Mouse (Mus musculus) forebrain, embryonic 16.5 days (tissue): Measurements from ENCODE around the gene Zfp622. TPM values are rescaled to one million over a fixed set of nuclear protein-coding genes. Genes with fewer than 3 reads are reported as not detected.

Experiments
- ATAC-seq: fragments of 200-750 bp; cut with Nextera tagmentation; 2 replicates; pipeline ENCODE4 v1.8.0; 2017; ENCODE audit warnings: mild to moderate bottlenecking, moderate library complexity
- H3K27ac ChIP-seq: fragments of 300-500 bp; sonication (generic); 2 replicates; pipeline ENCODE4 v1.5.1; 2014; ENCODE audit warnings: low read length, control low read depth
- H3K27me3 ChIP-seq: fragments of 300-500 bp; sonication (generic); replicated peaks from 2 replicates; pipeline ENCODE4 v1.6.1; 2014; ENCODE audit warnings: low read length; ENCODE audit not compliant: control insufficient read depth, insufficient read depth
- H3K36me3 ChIP-seq: fragments of 300-500 bp; sonication (generic); 2 replicates; pipeline ENCODE4 v1.6.1; 2014; ENCODE audit not compliant: control insufficient read depth, insufficient read depth
- H3K4me1 ChIP-seq: fragments of 300-500 bp; sonication (generic); replicated peaks from 2 replicates; pipeline ENCODE4 v1.6.1; 2014; ENCODE audit warnings: low read length; ENCODE audit not compliant: control insufficient read depth, insufficient read depth
- H3K4me2 ChIP-seq: fragments of 300-500 bp; sonication (generic); 2 replicates; pipeline ENCODE4 v1.6.1; 2014; ENCODE audit warnings: mild to moderate bottlenecking, low read length, control low read depth
- H3K4me3 ChIP-seq: fragments of 300-500 bp; sonication (generic); replicated peaks from 2 replicates; pipeline ENCODE4 v1.5.1; 2014; ENCODE audit warnings: mild to moderate bottlenecking, low read length, control low read depth
- H3K9ac ChIP-seq: fragments of 300-500 bp; sonication (generic); replicated peaks from 2 replicates; pipeline ENCODE4 v1.6.1; 2014; ENCODE audit warnings: low read depth, low read length, control low read depth
- H3K9me3 ChIP-seq: fragments of 300-500 bp; sonication (generic); 2 replicates; pipeline ENCODE4 v1.6.1; 2016; ENCODE audit warnings: low read length; ENCODE audit not compliant: control insufficient read depth
- WGBS: fragments of 180-500 bp; shearing (Covaris S2); extraction: QIAGEN DNeasy Blood & Tissue Kit; methylation state at CpG from one replicate; pipeline ENCODE4 v1.1.7; 2014; 5-methylcytosine and 5-hydroxymethylcytosine counted together
- polyA plus RNA-seq: library from polyadenylated mRNA; unstranded; fragments of >200 nt; fragmentation: Nextera tagmentation; extraction: Ambion mirVana; gene quantifications from 2 replicates; pipeline ENCODE4 v1.2.1, GENCODE M21; 2015

Gene Zfp622
- polyA plus RNA-seq, 1 experiment from 2014 or later, result 26.9 TPM

GRCm38 (mm10) chr15:25947383-25947782 is 36.8 kb upstream of the Zfp622 start:
- WGBS, result 84% methylated on average over 8 of the region's 8 CpGs
- Histone ChIP-seq H3K4me1 (no peaks in the 10 kb centered on the region), H3K4me3 (no peak overlapping the region), H3K9me3 (no peaks in the 10 kb centered on the region), H3K27me3 (no peaks in the 10 kb centered on the region), H3K9ac (no peak overlapping the region), H3K36me3 (no peaks in the 10 kb centered on the region), H3K27ac (no peak overlapping the region), H3K4me2 (no peak overlapping the region)
- ATAC-seq, result no peak

GRCm38 (mm10) chr15:25948257-25949223 is 35.6 kb upstream of the Zfp622 start:
- no peak overlapping the region for H3K4me3 ChIP-seq
- no peaks in the 10 kb centered on the region for H3K36me3 ChIP-seq
- no peak overlapping the region for H3K9ac ChIP-seq
- no peak for ATAC-seq
- no peak overlapping the region for H3K27ac ChIP-seq
- no peaks in the 10 kb centered on the region for H3K27me3 ChIP-seq
- H3K9me3 ChIP-seq, result no peaks in the 10 kb centered on the region
- no peak overlapping the region for H3K4me2 ChIP-seq
- 82% methylated on average over 26 of the region's 26 CpGs for WGBS
- no peaks in the 10 kb centered on the region for H3K4me1 ChIP-seq

GRCm38 (mm10) chr15:25949696-25950095 is 34.5 kb upstream of the Zfp622 start:
- no peak for ATAC-seq
- WGBS, result 71% methylated on average over 9 of the region's 9 CpGs
- Histone ChIP-seq H3K4me3 (no peak overlapping the region), H3K27ac (no peak overlapping the region), H3K9me3 (no peaks in the 10 kb centered on the region), H3K27me3 (no peaks in the 10 kb centered on the region), H3K9ac (no peak overlapping the region), H3K4me1 (no peaks in the 10 kb centered on the region), H3K36me3 (no peaks in the 10 kb centered on the region), H3K4me2 (no peak overlapping the region)

GRCm38 (mm10) chr15:25950584-25950983 is 33.6 kb upstream of the Zfp622 start:
- H3K4me2 ChIP-seq, result no peak overlapping the region
- H3K4me3 ChIP-seq, result no peak overlapping the region
- no peak overlapping the region for H3K27ac ChIP-seq
- ATAC-seq, result no peak
- WGBS, result 88% methylated on average over 5 of the region's 5 CpGs
- H3K9me3 ChIP-seq, result no peaks in the 10 kb centered on the region
- no peak overlapping the region for H3K9ac ChIP-seq
- no peaks in the 10 kb centered on the region for H3K4me1 ChIP-seq
- H3K36me3 ChIP-seq, result no peaks in the 10 kb centered on the region
- no peaks in the 10 kb centered on the region for H3K27me3 ChIP-seq

GRCm38 (mm10) chr15:25951037-25951436 is 33.1 kb upstream of the Zfp622 start:
- Histone ChIP-seq H3K27me3 (no peaks in the 10 kb centered on the region), H3K4me3 (no peak overlapping the region), H3K9ac (no peak overlapping the region), H3K4me1 (no peaks in the 10 kb centered on the region), H3K9me3 (no peaks in the 10 kb centered on the region), H3K27ac (no peak overlapping the region), H3K36me3 (no peaks in the 10 kb centered on the region), H3K4me2 (no peak overlapping the region)
- 84% methylated on average over 4 of the region's 4 CpGs for whole genome bisulfite sequencing
- ATAC-seq, result no peak

GRCm38 (mm10) chr15:25956001-25956400 is 28.2 kb upstream of the Zfp622 start:
- ATAC-seq, result no peak
- no peaks in the 10 kb centered on the region for H3K9me3 ChIP-seq
- 65% methylated on average over 5 of the region's 5 CpGs for WGBS

GRCm38 (mm10) chr15:25956422-25957117 is 27.6 kb upstream of the Zfp622 start:
- ATAC-seq, result no peak; the same call in 1 of the 2 replicates
- H3K27ac ChIP-seq, result no peak overlapping the region
- H3K27me3 ChIP-seq, result no peaks in the 10 kb centered on the region
- H3K4me2 ChIP-seq, result no peak overlapping the region
- H3K9me3 ChIP-seq, result no peaks in the 10 kb centered on the region
- WGBS, result 21% methylated on average over 11 of the region's 11 CpGs
- H3K36me3 ChIP-seq, result no peaks in the 10 kb centered on the region
- H3K4me1 ChIP-seq, result no peaks in the 10 kb centered on the region
- H3K4me3 ChIP-seq, result no peak overlapping the region
- no peak overlapping the region for H3K9ac ChIP-seq

More at GRCm38 (mm10) chr15:25956001-25956400, 28.2 kb upstream of the Zfp622 start:
- Histone ChIP-seq H3K27ac (no peak overlapping the region), H3K4me2 (no peak overlapping the region), H3K36me3 (no peaks in the 10 kb centered on the region), H3K4me1 (no peaks in the 10 kb centered on the region), H3K27me3 (no peaks in the 10 kb centered on the region), H3K9ac (no peak overlapping the region), H3K4me3 (no peak overlapping the region)

- no peak for ATAC-seq
- 80% methylated on average over 10 of the region's 10 CpGs for WGBS
- Histone ChIP-seq H3K4me1 (no peaks in the 10 kb centered on the region), H3K9me3 (no peaks in the 10 kb centered on the region), H3K4me3 (no peak overlapping the region), H3K9ac (no peak overlapping the region), H3K36me3 (no peaks in the 10 kb centered on the region), H3K27ac (no peak overlapping the region), H3K4me2 (no peak overlapping the region), H3K27me3 (no peaks in the 10 kb centered on the region)
Observed at GRCm38 (mm10) chr15:25957651-25958050, 26.5 kb upstream of the Zfp622 start.

- Histone ChIP-seq H3K4me1 (no peaks in the 10 kb centered on the region), H3K27ac (no peak overlapping the region), H3K36me3 (no peaks in the 10 kb centered on the region), H3K9ac (no peak overlapping the region), H3K9me3 (no peaks in the 10 kb centered on the region), H3K27me3 (no peaks in the 10 kb centered on the region), H3K4me2 (no peak overlapping the region), H3K4me3 (no peak overlapping the region)
- ATAC-seq, result peak; percentile 91
- 35% methylated on average over 4 of the region's 5 CpGs for WGBS
Observed at GRCm38 (mm10) chr15:25959375-25959774, 24.8 kb upstream of the Zfp622 start.
